Mouse (Mus musculus): ENCODE measurements at regions not wholly inside any gene's neighbourhood (a gene's known extent, or its start where the extent isn't known, plus 50 kb on each side); places are given as distances from the start of the nearest gene placed in this dataset.

- Histone ChIP-seq H3K27me3 (ENCODE audit: insufficient read depth, low read length) (no peaks in the 10 kb centered on the region), H3K36me3 (ENCODE audit: insufficient read depth, low read length) (no peaks in the 10 kb centered on the region), H3K4me3 (ENCODE audit: low read length) (peak overlapping the region; percentile 64), H3K4me1 (ENCODE audit: insufficient read depth, low read length) (peaks cover 18% of the 10 kb centered on the region), H3K4me2 (ENCODE audit: low read depth, low read length) (peak overlapping the region; percentile 87), H3K27ac (peak overlapping the region; percentile 100), H3K9me3 (ENCODE audit: low read length) (no peaks in the 10 kb centered on the region), H3K9ac (replicated peaks; ENCODE audit: low read length) (peak overlapping the region; percentile 95)
- ATAC-seq (peak; percentile 97), DNase-seq (ENCODE audit: low spot score) (peak; percentile 98)
- TF ChIP-seq CTCF (IDR thresholded peaks at IDR 0.05; ENCODE audit: low read depth), result peak; percentile 64
- WGBS, result under 1% methylated on average over 78 of the region's 86 CpGs
Measured at GRCm38 (mm10) chr7:73617910-73618757, 76.5 kb upstream of the Chd2 start.

GRCm38 (mm10) chr7:73616971-73617906, 75.6 kb upstream of the Chd2 start:
- 1% methylated on average over 21 of the region's 21 CpGs for WGBS
- Histone ChIP-seq H3K36me3 (ENCODE audit: insufficient read depth, low read length) (no peaks in the 10 kb centered on the region), H3K4me1 (ENCODE audit: insufficient read depth, low read length) (peaks cover 18% of the 10 kb centered on the region), H3K4me2 (ENCODE audit: low read depth, low read length) (peak overlapping the region; percentile 79), H3K9me3 (ENCODE audit: low read length) (no peaks in the 10 kb centered on the region), H3K9ac (replicated peaks; ENCODE audit: low read length) (peak overlapping the region; percentile 95), H3K27ac (peak overlapping the region; percentile 100), H3K27me3 (ENCODE audit: insufficient read depth, low read length) (no peaks in the 10 kb centered on the region), H3K4me3 (ENCODE audit: low read length) (peak overlapping the region; percentile 64)
- no peak for TF ChIP-seq CTCF (IDR thresholded peaks at IDR 0.05; ENCODE audit: low read depth)
- ATAC-seq (no peak), DNase-seq (ENCODE audit: low spot score) (peak; percentile 80)

- ATAC-seq (no peak), DNase-seq (ENCODE audit: low spot score) (no peak)
- Histone ChIP-seq H3K36me3 (ENCODE audit: insufficient read depth, low read length) (no peaks in the 10 kb centered on the region), H3K27ac (peak overlapping the region; percentile 100), H3K4me3 (ENCODE audit: low read length) (no peak overlapping the region), H3K27me3 (ENCODE audit: insufficient read depth, low read length) (no peaks in the 10 kb centered on the region), H3K4me1 (ENCODE audit: insufficient read depth, low read length) (peaks cover 18% of the 10 kb centered on the region), H3K9me3 (ENCODE audit: low read length) (no peaks in the 10 kb centered on the region), H3K4me2 (ENCODE audit: low read depth, low read length) (peak overlapping the region; percentile 79), H3K9ac (replicated peaks; ENCODE audit: low read length) (peak overlapping the region; percentile 95; the same call in 1 of the 2 replicates)
- 34% methylated on average over 11 of the region's 11 CpGs for WGBS
- TF ChIP-seq CTCF (IDR thresholded peaks at IDR 0.05; ENCODE audit: low read depth), result no peak
Measured at GRCm38 (mm10) chr7:73616015-73616414, 74.4 kb upstream of the Chd2 start.

DNA sequence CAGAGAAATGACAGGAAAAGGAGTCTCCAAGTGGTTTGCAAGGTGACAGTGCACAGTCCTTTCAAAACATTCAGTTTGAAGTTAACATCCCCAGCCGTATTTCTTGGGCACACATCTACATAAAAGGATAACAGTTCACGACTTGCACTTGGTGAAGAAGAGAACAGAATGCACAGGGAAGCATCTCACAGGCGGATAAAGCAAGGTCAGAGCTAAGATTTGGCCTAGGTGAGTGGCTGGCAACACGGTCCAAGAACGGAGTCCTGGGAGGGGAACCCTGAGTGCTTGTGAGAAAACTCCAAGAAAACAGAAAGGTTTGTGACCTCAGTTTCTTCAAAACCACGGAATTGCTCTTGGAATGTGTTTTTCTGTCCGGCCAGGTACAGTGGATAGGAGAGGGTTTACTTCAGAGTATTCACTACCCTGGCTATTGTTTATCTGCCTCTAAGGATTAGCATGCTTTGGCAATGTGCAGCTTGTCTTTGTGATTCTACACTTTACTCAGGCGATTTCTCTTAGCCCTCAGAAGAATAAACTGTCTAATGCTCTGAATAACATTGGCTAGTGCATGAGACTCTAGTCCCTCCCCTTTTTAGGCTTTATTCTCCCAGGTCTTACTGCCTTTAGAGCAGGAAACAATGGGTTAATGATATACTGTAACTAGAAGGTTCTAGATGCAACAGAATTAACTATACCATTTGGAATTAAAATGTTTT, 73.4 kb upstream of the Chd2 start:
- Histone ChIP-seq H3K27ac (peak overlapping the region; percentile 41; the same call in 1 of the 2 replicates), H3K9me3 (ENCODE audit: low read length) (no peaks in the 10 kb centered on the region), H3K4me3 (ENCODE audit: low read length) (no peak overlapping the region), H3K9ac (replicated peaks; ENCODE audit: low read length) (no peak overlapping the region), H3K4me1 (ENCODE audit: insufficient read depth, low read length) (peaks cover 18% of the 10 kb centered on the region), H3K36me3 (ENCODE audit: insufficient read depth, low read length) (no peaks in the 10 kb centered on the region), H3K27me3 (ENCODE audit: insufficient read depth, low read length) (no peaks in the 10 kb centered on the region), H3K4me2 (ENCODE audit: low read depth, low read length) (no peak overlapping the region)
- 64% methylated on average over 8 of the region's 8 CpGs for WGBS
- TF ChIP-seq CTCF (IDR thresholded peaks at IDR 0.05; ENCODE audit: low read depth), result no peak
- ATAC-seq, result no peak
- no peak for DNase-seq (ENCODE audit: low spot score)

DNA sequence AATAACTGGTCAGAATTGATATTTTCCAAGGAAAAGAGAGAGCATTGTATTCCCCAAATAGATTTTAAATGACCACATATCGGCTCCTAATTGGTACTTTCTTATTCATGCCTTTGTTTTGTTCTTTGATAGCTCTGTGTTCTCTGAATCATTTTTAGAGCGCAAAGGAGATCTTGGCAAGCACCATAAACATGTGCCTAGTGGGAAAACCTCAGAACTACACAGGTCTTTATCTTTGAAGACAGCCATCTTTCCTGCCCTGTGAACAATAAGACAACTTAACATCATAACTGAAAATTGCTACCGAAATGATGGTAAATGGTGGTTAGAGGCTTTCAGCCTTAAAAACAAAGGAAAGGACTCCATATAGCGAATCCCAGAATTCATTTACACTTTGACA, 72.7 kb upstream of the Chd2 start:
- WGBS, result 71% methylated on average over 4 of the region's 4 CpGs
- DNase-seq (ENCODE audit: low spot score) (peak; percentile 27), ATAC-seq (no peak)
- H3K4me1 ChIP-seq (ENCODE audit: insufficient read depth, low read length), result peaks cover 18% of the 10 kb centered on the region
- H3K4me3 ChIP-seq (ENCODE audit: low read length), result no peak overlapping the region
- no peaks in the 10 kb centered on the region for H3K9me3 ChIP-seq (ENCODE audit: low read length)
- no peak for TF ChIP-seq CTCF (IDR thresholded peaks at IDR 0.05; ENCODE audit: low read depth)
- H3K36me3 ChIP-seq (ENCODE audit: insufficient read depth, low read length), result no peaks in the 10 kb centered on the region
- H3K4me2 ChIP-seq (ENCODE audit: low read depth, low read length), result no peak overlapping the region
- H3K27ac ChIP-seq, result peak overlapping the region; percentile 41; the same call in 1 of the 2 replicates
- no peaks in the 10 kb centered on the region for H3K27me3 ChIP-seq (ENCODE audit: insufficient read depth, low read length)
- H3K9ac ChIP-seq (replicated peaks; ENCODE audit: low read length), result no peak overlapping the region

DNA sequence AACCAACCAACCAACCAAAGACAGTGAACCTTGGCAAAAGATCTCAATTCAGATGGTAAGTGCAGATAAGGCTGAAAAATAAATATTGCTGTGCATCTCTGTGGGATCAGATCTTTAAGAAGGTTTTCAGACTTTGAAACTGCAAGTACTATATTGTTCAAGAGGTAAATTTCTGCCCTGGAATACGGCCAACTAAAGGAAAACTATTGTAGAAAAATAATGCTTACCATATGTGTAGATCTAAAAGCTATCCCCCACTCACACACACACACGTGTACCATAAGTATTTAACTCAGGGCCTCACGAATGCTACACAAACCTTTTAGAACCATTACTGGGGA, 71.1 kb upstream of the Chd2 start:
- DNase-seq (ENCODE audit: low spot score) (no peak), ATAC-seq (no peak)
- Histone ChIP-seq H3K36me3 (ENCODE audit: insufficient read depth, low read length) (no peaks in the 10 kb centered on the region), H3K9me3 (ENCODE audit: low read length) (no peaks in the 10 kb centered on the region), H3K4me1 (ENCODE audit: insufficient read depth, low read length) (peaks cover 18% of the 10 kb centered on the region), H3K27ac (no peak overlapping the region), H3K9ac (replicated peaks; ENCODE audit: low read length) (no peak overlapping the region), H3K27me3 (ENCODE audit: insufficient read depth, low read length) (no peaks in the 10 kb centered on the region), H3K4me2 (ENCODE audit: low read depth, low read length) (no peak overlapping the region), H3K4me3 (ENCODE audit: low read length) (no peak overlapping the region)
- WGBS, result 79% methylated on average over 3 of the region's 3 CpGs
- no peak for TF ChIP-seq CTCF (IDR thresholded peaks at IDR 0.05; ENCODE audit: low read depth)

Measured in hindbrain, postnatal 0 days (tissue).